Mouse (Mus musculus) spleen, adult 18-20 months (tissue): ENCODE measurements at regions not wholly inside any gene's neighbourhood (a gene's known extent, or its start where the extent isn't known, plus 50 kb on each side); places are given as distances from the start of the nearest gene placed in this dataset.

ENCODE experiments used
- DNase-seq, 2 experiments: peaks; one replicate each; pipeline ENCODE4 v3.0.0; 2022; ENCODE audit warnings: mixed read lengths in 2 of 2

DNA sequence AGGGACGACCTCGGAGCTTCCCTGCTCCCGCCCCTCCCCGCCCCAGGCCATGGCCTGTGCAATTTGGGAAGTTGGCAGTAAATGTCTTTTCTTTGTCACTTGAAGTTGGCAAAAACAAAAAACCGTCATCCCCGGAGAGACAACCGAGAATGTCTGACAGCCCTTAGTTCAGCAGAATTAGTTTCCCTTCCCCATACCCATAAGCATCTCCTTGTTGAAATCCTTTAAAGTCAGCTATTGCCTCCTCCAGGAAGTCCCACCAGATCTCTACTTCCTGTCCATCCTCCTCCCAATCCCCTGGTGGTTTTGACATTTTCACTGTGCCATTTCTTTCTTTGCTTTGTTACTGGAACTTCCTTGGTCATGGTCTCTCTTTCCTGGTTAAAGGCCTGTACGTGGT, 54.8 kb downstream of the Foxb1 start:
- no peak for DNase-seq

DNA sequence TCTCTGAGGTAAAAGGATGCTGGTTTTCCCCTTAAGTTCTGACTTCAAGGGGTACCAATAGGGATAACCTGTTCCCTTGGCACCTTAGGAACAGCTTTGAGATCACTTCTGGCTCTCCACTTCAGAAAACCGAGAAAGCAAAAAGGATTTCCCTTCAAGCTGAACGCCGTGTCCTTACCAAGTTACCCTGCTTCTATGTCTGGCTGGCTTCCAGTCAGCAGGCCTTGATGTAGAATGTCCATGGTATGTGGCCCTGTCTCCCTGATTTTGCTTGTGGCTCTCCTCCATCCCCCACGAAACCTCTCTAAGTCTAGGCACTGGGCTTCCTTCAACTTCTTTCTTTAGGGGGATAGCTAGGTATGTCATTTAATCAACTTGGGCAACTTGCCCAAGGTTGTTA, 55.7 kb downstream of the Foxb1 start:
- DNase-seq = no peak

DNA sequence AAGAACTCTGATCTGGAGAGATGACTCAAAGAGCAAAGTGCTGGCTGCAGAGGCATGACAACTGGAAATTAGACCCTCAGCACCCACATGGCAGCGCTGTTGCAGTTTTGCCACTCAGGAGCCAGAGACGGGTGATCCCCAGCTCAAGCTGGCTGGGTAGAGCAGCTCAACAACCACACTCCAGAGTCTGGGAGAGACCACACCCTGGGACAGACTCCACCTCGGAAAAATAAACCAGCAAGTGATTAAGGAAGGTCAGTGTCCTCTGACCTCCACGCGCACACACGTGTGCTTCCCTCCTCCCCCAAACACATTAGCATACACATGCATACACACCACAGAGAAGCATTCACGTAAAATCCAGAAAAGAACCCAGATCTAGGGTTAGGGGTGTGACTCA, 57.0 kb downstream of the Foxb1 start:
- DNase-seq = no peak

DNA sequence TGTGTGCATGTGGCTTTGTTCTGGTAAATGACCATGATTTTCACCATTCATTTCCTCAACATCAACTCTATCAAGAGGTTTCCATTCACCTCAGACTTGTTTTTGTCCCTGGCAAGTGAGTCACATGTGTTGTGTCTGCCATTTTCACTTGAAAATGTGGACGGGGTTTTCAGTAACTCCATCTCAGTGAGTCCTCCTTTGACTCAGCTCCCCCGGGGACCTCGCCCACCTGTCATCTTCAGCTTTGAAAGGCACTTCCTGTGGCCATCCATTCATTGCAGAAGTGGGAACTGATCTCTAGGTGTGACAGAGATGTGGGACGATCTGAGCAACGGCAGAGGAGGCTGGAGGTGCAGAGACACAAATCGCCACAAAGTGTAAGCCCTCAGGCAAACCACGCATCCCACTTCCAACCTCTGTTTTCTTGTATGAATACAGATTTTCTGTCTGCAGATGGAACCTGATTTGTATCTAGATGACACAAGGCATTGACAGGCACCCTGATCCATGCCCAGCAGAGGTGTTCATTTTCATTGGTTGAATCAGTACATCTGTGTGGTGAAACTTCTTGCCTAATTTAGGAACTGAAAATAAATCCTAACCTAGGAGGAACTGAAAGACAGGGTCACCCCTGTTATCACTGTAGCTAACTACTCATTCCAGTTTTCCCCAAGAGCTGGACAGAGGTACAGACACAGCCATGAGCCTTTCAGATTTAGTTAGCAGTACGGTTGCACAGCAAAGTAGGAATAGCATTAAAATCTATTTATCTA, 58.4 kb downstream of the Foxb1 start:
- no peak for DNase-seq

DNA sequence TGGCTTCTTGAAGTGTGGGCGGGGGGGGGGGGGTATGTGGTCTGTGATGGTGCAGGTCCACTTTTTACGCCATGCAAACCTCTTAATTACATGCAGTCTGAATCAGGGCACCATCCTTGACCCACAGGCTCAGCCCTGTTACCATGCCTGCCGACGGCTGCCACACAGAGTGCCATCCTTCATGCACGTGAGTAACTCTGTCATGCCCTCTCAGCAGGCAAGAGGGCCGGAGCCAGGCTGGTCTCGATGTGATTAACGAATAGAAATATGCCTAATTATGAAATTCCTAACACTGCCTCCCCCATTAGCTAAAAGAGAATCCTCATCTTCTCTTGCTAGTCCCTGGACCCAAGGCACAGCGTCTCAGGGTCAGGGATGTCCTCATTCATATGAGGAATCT, 60.0 kb downstream of the Foxb1 start:
- no peak for DNase-seq

DNA sequence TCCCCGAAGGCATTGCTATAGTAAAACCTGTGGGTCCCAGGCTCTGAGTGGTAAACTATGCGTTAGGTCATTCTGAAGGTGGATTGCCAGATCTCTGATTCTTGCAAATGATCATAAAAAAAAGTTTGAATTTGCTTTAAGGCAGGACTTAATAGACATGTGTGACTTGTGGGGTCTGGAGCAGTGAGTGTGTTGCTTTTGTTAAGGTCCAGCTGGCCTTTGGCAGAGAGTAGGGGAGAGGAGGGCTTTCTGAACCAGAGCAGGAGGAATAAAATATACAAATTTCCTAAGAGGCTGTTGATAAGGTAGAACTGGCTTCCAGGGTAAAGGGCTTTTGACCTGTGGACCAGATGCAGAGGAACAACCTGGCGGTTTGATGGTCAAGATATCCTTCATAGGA, 69.0 kb downstream of the Foxb1 start:
- no peak for DNase-seq

- DNase-seq = no peak
Observed at GRCm38 (mm10) chr9:69687349-69688123, 73.2 kb downstream of the Foxb1 start.

DNA sequence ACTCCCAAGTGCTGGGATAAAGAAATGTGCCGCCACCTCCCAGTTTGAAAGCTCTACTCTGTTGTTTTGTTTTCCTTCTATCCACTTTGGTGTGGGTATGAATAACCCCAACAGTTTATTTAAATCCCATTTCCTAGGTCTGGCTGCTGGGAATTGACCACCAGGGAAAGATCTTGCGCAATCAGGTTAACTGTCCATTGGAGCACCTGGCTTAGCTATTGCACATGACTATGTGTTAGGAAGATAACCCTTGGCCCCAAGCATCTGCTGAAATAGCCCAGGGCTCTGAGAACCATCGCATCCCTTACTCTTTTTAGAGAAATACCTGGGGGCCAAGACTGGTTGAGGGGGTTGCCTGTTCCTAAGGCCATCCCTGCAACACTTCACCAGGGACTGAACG, 74.0 kb downstream of the Foxb1 start:
- no peak for DNase-seq

DNA sequence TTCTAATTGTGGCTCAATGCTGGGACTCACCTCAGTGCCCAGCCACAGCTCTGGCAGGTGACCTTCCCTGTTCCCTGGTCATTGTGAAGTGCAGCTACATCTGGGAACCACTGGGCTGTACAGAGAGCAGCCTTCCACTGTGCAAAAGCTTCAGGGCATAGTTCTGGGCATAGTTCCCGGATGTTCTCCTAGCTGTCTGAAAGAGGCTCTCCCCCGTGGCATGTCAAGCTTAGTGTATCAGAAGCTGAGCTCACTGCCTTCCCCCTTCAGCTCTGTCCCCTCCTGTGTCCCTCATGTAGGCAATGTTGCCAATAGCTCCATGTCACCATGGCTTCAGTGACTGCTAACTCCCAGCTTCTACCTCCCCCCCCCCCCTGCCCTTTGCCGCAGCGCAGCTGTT, 75.1 kb downstream of the Foxb1 start:
- no peak for DNase-seq

GRCm38 (mm10) chr9:69681372-69682213, 79.1 kb downstream of the Foxb1 start:
- no peak for DNase-seq

- no peak for DNase-seq
Observed at GRCm38 (mm10) chr9:69678634-69679033, 82.1 kb downstream of the Foxb1 start.

DNA sequence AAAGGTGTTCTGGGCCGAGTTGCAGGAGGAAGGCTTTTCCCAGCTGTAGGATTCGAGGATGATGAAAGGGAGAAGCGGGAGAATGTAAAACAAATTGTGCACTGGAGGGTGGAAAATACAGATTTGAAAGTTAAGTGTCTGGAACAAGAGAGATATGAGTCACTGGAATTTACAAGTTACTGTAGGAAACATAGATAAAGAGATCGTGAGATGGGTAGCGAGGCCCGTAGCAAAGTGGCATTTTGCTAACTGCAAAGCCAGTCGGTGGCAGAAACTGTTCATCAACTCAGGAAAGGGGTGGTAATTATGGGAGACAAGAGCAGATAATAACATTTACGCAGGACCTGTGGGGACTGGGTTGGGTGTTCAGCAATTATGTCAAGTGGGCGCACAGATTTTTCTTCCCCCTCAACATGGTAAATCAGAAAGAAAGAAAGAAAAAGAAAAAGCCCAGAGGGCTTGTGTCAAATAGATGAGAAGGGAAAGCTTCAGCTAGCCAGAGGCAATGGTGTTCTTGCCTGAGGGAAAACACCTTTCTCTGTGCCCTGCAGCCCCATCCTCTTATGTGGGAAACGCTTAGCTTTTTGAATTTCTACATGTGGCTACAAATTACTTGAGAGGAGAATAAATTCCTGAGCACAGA, 87.2 kb downstream of the Foxb1 start:
- no peak for DNase-seq

GRCm38 (mm10) chr9:69672657-69673462, 87.9 kb downstream of the Foxb1 start:
- DNase-seq = no peak

DNA sequence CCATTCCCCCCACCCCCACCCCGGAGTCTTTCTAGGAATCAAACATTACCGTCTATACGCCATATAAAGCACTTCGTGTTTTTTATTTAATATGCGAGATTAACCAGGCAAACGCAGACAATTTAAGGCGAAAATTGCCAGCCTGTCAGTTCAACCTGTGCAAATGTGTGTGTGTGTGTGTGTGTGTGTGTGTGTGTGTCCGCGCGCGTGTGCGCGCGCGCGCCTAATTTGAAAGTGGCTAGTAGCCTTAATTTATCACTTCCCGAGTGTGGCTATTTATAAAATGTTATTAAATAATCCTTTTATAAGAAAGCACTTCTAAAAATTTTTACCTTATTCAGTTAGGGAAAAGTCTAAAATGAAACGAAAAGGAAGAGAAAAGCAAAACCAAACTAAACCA, 89.5 kb downstream of the Foxb1 start:
- no peak for DNase-seq

DNA sequence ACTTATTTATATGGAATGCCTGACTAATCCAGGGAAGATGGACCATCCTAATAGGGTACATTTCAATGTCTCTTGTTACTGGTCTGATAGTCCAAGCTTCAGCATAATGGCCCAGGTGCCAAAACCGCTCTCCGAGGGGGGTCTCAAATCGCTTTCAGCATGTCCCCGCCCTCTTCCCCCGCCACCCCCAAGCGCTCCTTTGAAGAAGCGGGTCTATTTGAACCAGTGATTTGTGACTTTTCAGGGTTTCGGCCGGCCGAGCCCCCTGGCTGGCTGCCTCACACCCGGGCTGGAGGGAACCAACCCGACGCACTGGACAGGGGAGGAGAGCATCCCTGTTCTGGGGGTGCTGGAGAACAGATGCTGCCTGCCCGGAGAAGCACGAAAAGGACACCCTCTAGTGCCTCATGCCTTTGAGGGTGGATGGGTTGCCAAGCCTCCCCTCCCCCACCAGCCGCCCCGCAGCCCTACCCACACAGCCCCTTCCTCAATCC, 90.1 kb downstream of the Foxb1 start:
- no peak for DNase-seq

DNA sequence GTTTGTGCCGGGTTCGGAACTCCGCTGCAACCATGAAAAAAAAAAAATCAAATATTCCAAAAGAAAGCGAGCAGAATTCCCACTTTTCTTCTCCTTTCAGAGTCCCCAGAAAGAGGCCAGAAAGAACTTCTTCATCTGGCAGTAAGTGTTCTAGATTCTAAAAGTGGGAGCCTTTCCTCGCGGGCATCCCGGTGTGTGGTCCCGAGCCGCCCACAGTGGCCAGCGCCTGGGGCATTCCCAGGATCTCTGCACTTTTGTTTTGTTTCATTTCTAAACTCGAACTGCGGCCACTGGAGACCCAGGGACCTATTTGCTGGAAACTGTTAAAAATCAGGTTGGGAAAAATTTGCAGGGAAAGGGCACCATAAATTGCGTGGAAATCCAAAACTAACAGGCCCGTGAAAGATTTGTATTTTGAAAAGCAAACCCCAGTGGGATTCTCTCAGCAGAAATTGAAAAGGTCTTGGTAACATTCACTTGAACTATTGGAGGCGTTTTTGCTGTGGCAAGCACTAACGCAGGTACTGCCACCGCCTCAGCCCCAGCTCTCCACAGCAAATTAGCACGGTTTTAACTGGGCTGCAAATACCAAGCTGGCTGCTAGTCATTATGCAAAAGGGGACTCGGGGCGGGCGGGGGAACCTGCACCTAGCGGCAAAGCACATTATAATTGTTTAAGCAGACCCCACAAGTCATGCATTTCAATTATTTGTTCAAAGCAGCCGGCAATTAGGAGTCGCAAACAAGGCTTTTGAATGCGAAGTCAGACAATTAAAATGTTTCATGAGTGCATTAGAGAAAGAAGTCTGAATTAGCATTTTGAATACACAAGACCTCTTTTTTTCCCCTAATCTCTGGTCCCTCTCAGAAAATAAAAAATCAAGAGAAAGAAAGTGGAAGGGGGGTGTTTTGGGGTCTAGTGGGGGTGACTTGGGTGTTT, 90.9 kb downstream of the Foxb1 start:
- DNase-seq = no peak

DNA sequence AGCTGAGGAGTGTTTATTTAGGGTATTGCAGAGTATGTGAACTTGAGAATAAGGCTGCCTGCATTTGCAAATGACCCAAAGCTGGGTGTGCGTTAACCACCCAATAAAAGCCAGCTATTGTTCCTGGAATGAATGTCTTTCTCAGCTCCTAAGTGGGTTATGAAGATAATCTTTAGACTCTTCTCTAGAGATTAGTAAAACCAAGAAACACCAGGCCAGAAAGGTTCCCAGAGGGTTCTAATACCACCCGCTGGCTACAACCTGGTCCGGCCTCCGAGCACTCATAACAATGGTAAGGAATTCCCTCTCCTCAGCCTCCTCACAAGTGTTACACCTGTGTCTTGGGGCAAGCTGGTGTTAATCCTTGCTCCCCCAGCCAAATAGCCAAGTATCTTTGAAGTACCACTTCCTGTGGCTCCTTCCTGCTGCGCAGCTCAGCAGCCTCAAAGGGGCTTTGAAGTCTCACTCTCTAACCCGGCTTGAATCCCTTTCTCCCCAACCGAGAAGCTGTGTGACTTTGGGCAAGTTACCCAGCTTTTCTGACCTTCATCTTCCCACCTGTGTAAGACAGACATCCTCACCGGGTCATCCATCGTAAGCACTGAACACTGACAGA, 92.2 kb downstream of the Foxb1 start:
- no peak for DNase-seq

DNA sequence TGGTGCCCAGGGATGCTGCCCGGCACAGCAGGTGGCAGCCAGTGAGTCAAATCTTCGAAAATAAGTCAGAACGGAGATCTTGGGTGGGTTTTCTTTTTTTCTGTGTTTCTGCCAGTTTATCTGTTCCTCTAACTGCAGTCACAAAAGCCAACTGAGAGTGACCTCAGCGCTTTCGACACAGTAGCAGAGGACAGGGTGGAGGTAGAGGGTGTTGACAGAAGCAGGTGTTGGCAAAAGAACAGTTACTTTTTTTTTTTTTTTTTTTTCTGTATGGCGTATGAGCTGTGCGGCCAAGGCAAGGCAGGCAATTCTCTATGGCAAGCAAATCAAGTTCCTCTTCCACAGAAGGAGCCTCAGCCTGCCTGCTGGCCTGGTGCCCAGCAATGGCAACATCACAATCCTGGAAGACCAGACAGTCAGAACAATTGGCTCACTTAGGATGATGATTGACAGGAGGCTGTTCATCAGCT, 93.6 kb downstream of the Foxb1 start:
- DNase-seq = no peak

DNA sequence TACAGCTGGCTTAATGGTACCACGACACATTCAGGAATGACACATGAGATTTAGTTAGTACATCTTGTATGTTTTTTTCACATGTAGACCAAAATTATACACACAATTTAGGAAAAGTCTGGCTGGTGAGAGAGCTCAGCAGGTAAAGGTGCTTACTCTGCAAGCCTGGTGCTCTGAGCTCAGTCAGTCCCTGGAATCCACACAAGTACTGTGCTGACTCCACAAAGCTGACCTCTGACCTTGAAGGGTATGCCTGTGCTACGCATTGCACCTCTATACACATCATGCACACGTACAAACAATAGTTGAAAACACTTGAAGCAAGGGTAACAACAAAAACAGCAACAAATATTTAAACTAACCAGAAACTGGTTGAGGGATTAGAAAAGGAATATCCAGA, 96.5 kb downstream of the Foxb1 start:
- no peak for DNase-seq

DNA sequence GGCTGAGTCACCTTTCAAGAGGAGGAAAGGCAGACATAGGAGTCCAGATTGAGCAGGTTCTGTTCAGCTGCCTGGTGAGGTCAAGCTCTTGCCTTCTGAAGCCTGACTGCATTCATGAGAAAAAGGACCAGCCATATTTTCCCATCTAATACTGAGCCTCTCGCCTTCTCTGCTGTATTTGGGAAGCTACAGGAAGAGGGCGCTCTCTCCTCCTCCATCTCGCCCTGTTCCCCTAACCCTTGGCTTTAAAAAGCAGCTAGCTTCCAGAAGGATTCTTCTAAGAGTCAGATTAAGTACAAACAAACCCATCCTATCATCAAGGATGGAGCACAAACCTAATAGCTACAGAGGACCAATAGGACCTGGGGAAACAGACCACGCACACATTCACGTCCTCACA, 98.3 kb downstream of the Foxb1 start:
- DNase-seq = no peak
